Mouse (Mus musculus): Measurements from ENCODE around the gene Mrpl52. TPM values are rescaled to one million over a fixed set of nuclear protein-coding genes. Genes with fewer than 3 reads are reported as not detected.

Mrpl52 gene
- polyA plus RNA-seq, 1 experiment from 2014 or later = 228 TPM

GRCm38 (mm10) chr14:54416229-54416775 lies 10.4 kb upstream of the Mrpl52 start:
- H3K27ac ChIP-seq (ENCODE audit: low read depth, low read length) = no peak overlapping the region
- no peak for ATAC-seq
- peaks cover 11% of the 10 kb centered on the region; the same call in 1 of the 2 replicates for H3K27me3 ChIP-seq (replicated peaks; ENCODE audit: control insufficient read depth, insufficient read depth, low read length)
- 30% methylated on average over 5 of the region's 5 CpGs for WGBS
- no peak overlapping the region for H3K4me3 ChIP-seq (ENCODE audit: low read length)
- no peak overlapping the region for H3K9ac ChIP-seq (ENCODE audit: low read depth, low read length)
- 0 out of 2 replicates have a peak, but pooled peaks cover 3% of the 10 kb centered on the region for H3K4me1 ChIP-seq (ENCODE audit: control insufficient read depth, insufficient read depth, low read depth, low read length)
- no peak overlapping the region for H3K4me2 ChIP-seq (ENCODE audit: low read length)
- H3K9me3 ChIP-seq (ENCODE audit: control insufficient read depth, low read length) = no peaks in the 10 kb centered on the region
- no peaks in the 10 kb centered on the region for H3K36me3 ChIP-seq (ENCODE audit: control insufficient read depth, insufficient read depth, low read length)

DNA sequence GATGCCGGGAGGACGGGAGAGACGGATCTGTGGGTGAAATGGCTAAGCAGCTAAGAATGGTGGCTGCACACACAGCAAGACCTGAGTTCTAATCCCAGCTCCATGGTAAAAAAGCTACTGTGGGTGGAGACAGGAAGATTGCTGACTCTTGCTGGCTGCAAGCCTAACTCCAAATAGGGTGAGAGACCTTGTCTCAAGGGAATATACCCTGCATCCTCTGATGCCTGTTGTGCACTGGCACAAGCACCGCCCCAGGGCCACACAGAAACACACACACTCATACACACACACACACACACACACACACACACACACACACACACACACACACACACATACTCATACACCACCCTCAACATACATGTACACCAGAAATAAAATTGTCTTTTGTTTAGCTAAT lies 9.9 kb upstream of the Mrpl52 start:
- Histone ChIP-seq H3K9me3 (ENCODE audit: control insufficient read depth, low read length) (no peaks in the 10 kb centered on the region), H3K9ac (ENCODE audit: low read depth, low read length) (no peak overlapping the region), H3K4me1 (ENCODE audit: control insufficient read depth, insufficient read depth, low read depth, low read length) (0 out of 2 replicates have a peak, but pooled peaks cover 3% of the 10 kb centered on the region), H3K4me3 (ENCODE audit: low read length) (no peak overlapping the region), H3K27me3 (replicated peaks; ENCODE audit: control insufficient read depth, insufficient read depth, low read length) (peaks cover 11% of the 10 kb centered on the region; the same call in 1 of the 2 replicates), H3K27ac (ENCODE audit: low read depth, low read length) (no peak overlapping the region), H3K36me3 (ENCODE audit: control insufficient read depth, insufficient read depth, low read length) (no peaks in the 10 kb centered on the region), H3K4me2 (ENCODE audit: low read length) (no peak overlapping the region)
- no peak for ATAC-seq
- WGBS = 48% methylated on average over 4 of the region's 4 CpGs

DNA sequence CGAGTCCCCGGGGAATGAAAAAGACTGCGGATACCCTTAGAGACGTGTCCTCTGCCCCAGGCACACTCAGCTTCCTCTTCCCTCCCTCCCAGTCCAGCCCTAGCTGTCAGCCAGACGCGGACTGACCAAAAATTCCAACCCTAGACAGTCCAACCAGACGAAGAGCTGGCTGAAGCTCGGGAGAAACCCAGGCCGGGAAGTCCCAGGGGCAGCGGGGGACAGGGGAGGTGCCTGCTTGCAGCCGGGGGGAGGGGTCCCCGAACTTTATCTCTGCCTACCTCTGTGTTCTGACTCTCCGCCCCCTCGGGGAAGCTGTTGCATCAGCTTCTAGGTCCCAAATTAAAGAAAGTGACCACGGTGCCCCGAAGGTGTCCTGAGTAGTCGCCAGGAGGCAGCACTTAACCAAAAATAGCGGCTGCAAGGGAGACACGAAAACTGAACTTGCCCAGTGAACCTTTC lies 9.1 kb upstream of the Mrpl52 start, which contains the start of gene Slc7a7:
TSS of gene Slc7a7 (minus strand) at position 158 of the 459 bp plus-strand sequence.
- Histone ChIP-seq H3K36me3 (ENCODE audit: control insufficient read depth, insufficient read depth, low read length) (no peaks in the 10 kb centered on the region), H3K27ac (ENCODE audit: low read depth, low read length) (no peak within 1 kb of the TSS), H3K9me3 (ENCODE audit: control insufficient read depth, low read length) (no peaks in the 10 kb centered on the region), H3K4me1 (ENCODE audit: control insufficient read depth, insufficient read depth, low read depth, low read length) (0 out of 2 replicates have a peak, but pooled peaks cover 3% of the 10 kb centered on the region), H3K4me3 (ENCODE audit: low read length) (no peak within 1 kb of the TSS), H3K9ac (ENCODE audit: low read depth, low read length) (no peak within 1 kb of the TSS), H3K27me3 (replicated peaks; ENCODE audit: control insufficient read depth, insufficient read depth, low read length) (peaks cover 11% of the 10 kb centered on the region; the same call in 1 of the 2 replicates), H3K4me2 (ENCODE audit: low read length) (no peak within 1 kb of the TSS)
- 6% methylated on average over 19 of the region's 19 CpGs for WGBS
- ATAC-seq = no peak

- 80% methylated on average over 2 of the region's 2 CpGs for WGBS
- no peak overlapping the region for H3K4me3 ChIP-seq (ENCODE audit: low read length)
- peaks cover 2% of the 10 kb centered on the region; the same call in 1 of the 2 replicates for H3K4me1 ChIP-seq (ENCODE audit: control insufficient read depth, insufficient read depth, low read depth, low read length)
- no peaks in the 10 kb centered on the region for H3K36me3 ChIP-seq (ENCODE audit: control insufficient read depth, insufficient read depth, low read length)
- peaks cover 5% of the 10 kb centered on the region; the same call in 1 of the 2 replicates for H3K27me3 ChIP-seq (replicated peaks; ENCODE audit: control insufficient read depth, insufficient read depth, low read length)
- H3K27ac ChIP-seq (ENCODE audit: low read depth, low read length) = no peak overlapping the region
- H3K9ac ChIP-seq (ENCODE audit: low read depth, low read length) = no peak overlapping the region
- H3K4me2 ChIP-seq (ENCODE audit: low read length) = no peak overlapping the region
- ATAC-seq = no peak; the same call in 1 of the 2 replicates
- no peaks in the 10 kb centered on the region for H3K9me3 ChIP-seq (ENCODE audit: control insufficient read depth, low read length)
These were observed 5.7 kb upstream of the Mrpl52 start for GRCm38 (mm10) chr14:54421014-54421413.

GRCm38 (mm10) chr14:54423406-54423805 lies 3.3 kb upstream of the Mrpl52 start:
- no peaks in the 10 kb centered on the region for H3K9me3 ChIP-seq (ENCODE audit: control insufficient read depth, low read length)
- ATAC-seq = no peak
- H3K27ac ChIP-seq (ENCODE audit: low read depth, low read length) = no peak overlapping the region
- H3K27me3 ChIP-seq (replicated peaks; ENCODE audit: control insufficient read depth, insufficient read depth, low read length) = no peaks in the 10 kb centered on the region
- 64% methylated on average over 5 of the region's 5 CpGs for WGBS
- peaks cover 9% of the 10 kb centered on the region for H3K4me1 ChIP-seq (ENCODE audit: control insufficient read depth, insufficient read depth, low read depth, low read length)
- no peaks in the 10 kb centered on the region for H3K36me3 ChIP-seq (ENCODE audit: control insufficient read depth, insufficient read depth, low read length)
- H3K4me2 ChIP-seq (ENCODE audit: low read length) = no peak overlapping the region
- no peak overlapping the region for H3K4me3 ChIP-seq (ENCODE audit: low read length)
- no peak overlapping the region for H3K9ac ChIP-seq (ENCODE audit: low read depth, low read length)

- no peak overlapping the region for H3K4me2 ChIP-seq (ENCODE audit: low read length)
- no peak overlapping the region for H3K27ac ChIP-seq (ENCODE audit: low read depth, low read length)
- H3K4me1 ChIP-seq (ENCODE audit: control insufficient read depth, insufficient read depth, low read depth, low read length) = peaks cover 9% of the 10 kb centered on the region
- WGBS = 86% methylated on average over 1 of the region's 1 CpGs
- ATAC-seq = no peak
- H3K36me3 ChIP-seq (ENCODE audit: control insufficient read depth, insufficient read depth, low read length) = 0 out of 2 replicates have a peak, but pooled peaks cover 2% of the 10 kb centered on the region
- no peak overlapping the region for H3K4me3 ChIP-seq (ENCODE audit: low read length)
- H3K9ac ChIP-seq (ENCODE audit: low read depth, low read length) = no peak overlapping the region
- no peaks in the 10 kb centered on the region for H3K9me3 ChIP-seq (ENCODE audit: control insufficient read depth, low read length)
- no peaks in the 10 kb centered on the region for H3K27me3 ChIP-seq (replicated peaks; ENCODE audit: control insufficient read depth, insufficient read depth, low read length)
These were observed 2.1 kb upstream of the Mrpl52 start for GRCm38 (mm10) chr14:54424634-54425033.

DNA sequence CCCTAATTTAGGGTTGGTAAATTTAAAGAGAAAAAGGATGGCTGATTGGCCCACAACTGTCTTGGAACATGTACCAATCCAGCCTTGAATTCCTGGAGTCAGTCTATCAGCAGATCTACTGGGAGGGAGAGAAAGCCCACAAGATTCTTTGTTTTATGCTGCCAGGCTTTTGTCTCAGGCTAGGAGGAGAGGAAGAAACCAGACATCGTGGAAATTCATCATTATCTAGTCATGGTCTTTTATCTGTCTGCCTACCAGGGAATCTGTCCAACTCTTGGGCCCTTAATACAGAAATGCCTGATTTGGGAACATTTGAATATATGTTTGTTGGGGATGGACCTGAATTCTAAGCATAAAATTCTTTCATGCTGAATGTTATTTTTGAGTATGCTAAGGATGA lies 1.2 kb upstream of the Mrpl52 start:
- H3K4me1 ChIP-seq (ENCODE audit: control insufficient read depth, insufficient read depth, low read depth, low read length) = peaks cover 14% of the 10 kb centered on the region
- no peak for ATAC-seq
- H3K36me3 ChIP-seq (ENCODE audit: control insufficient read depth, insufficient read depth, low read length) = 0 out of 2 replicates have a peak, but pooled peaks cover 5% of the 10 kb centered on the region
- no peak overlapping the region for H3K9ac ChIP-seq (ENCODE audit: low read depth, low read length)
- H3K4me2 ChIP-seq (ENCODE audit: low read length) = peak overlapping the region; percentile 75
- H3K9me3 ChIP-seq (ENCODE audit: control insufficient read depth, low read length) = no peaks in the 10 kb centered on the region
- no peak overlapping the region for H3K4me3 ChIP-seq (ENCODE audit: low read length)
- whole genome bisulfite sequencing = 79% methylated on average over 1 of the region's 1 CpGs
- no peaks in the 10 kb centered on the region for H3K27me3 ChIP-seq (replicated peaks; ENCODE audit: control insufficient read depth, insufficient read depth, low read length)
- H3K27ac ChIP-seq (ENCODE audit: low read depth, low read length) = no peak overlapping the region

GRCm38 (mm10) chr14:54426003-54426688 lies 563 bp upstream of the Mrpl52 start:
- WGBS = 33% methylated on average over 14 of the region's 14 CpGs

DNA sequence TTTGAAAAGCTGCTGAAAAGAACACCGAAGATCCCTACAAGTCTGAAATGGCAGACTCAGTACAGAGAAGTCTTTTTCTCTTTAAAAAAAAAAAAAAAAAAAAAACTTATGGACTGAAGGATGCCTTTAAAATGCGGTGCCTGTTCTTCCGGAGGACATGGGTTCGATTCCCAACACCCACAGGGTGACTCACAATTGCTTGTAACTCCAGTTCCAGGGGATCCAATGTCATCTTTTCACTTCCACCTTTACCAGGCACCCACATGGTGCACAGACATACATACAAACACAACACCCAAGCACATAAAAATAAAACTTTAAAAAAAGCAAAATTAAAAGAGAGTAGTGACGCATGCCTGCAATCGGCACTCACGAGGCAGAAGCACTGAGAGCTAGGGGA lies 987 bp downstream of the Mrpl52 start:
- H3K27ac ChIP-seq (ENCODE audit: low read depth, low read length) = no peak overlapping the region
- H3K4me1 ChIP-seq (ENCODE audit: control insufficient read depth, insufficient read depth, low read depth, low read length) = peaks cover 24% of the 10 kb centered on the region
- no peak for ATAC-seq
- WGBS = 94% methylated on average over 7 of the region's 7 CpGs
- 0 out of 2 replicates have a peak, but pooled peaks cover 5% of the 10 kb centered on the region for H3K36me3 ChIP-seq (ENCODE audit: control insufficient read depth, insufficient read depth, low read length)
- H3K27me3 ChIP-seq (replicated peaks; ENCODE audit: control insufficient read depth, insufficient read depth, low read length) = no peaks in the 10 kb centered on the region
- H3K4me2 ChIP-seq (ENCODE audit: low read length) = peak overlapping the region; percentile 80
- H3K9me3 ChIP-seq (ENCODE audit: control insufficient read depth, low read length) = no peaks in the 10 kb centered on the region
- H3K4me3 ChIP-seq (ENCODE audit: low read length) = peak overlapping the region; percentile 71
- no peak overlapping the region for H3K9ac ChIP-seq (ENCODE audit: low read depth, low read length)

More at GRCm38 (mm10) chr14:54426003-54426688, 563 bp upstream of the Mrpl52 start:
- Histone ChIP-seq H3K4me3 (ENCODE audit: low read length) (peak overlapping the region; percentile 71), H3K27me3 (replicated peaks; ENCODE audit: control insufficient read depth, insufficient read depth, low read length) (no peaks in the 10 kb centered on the region), H3K4me1 (ENCODE audit: control insufficient read depth, insufficient read depth, low read depth, low read length) (peaks cover 18% of the 10 kb centered on the region), H3K27ac (ENCODE audit: low read depth, low read length) (peak overlapping the region; percentile 87), H3K36me3 (ENCODE audit: control insufficient read depth, insufficient read depth, low read length) (0 out of 2 replicates have a peak, but pooled peaks cover 5% of the 10 kb centered on the region), H3K4me2 (ENCODE audit: low read length) (peak overlapping the region; percentile 75), H3K9me3 (ENCODE audit: control insufficient read depth, low read length) (no peaks in the 10 kb centered on the region), H3K9ac (ENCODE audit: low read depth, low read length) (peak overlapping the region; percentile 81)
- peak; percentile 46 for ATAC-seq
